Mouse (Mus musculus): ENCODE measurements around the gene Fibp. TPM values are rescaled to one million over a fixed set of nuclear protein-coding genes. Genes with fewer than 3 reads are reported as not detected.

The Fibp gene
- total and polyA plus RNA-seq, 3 experiments: 21.9 to 63.5 TPM; not detected in 1

DNA sequence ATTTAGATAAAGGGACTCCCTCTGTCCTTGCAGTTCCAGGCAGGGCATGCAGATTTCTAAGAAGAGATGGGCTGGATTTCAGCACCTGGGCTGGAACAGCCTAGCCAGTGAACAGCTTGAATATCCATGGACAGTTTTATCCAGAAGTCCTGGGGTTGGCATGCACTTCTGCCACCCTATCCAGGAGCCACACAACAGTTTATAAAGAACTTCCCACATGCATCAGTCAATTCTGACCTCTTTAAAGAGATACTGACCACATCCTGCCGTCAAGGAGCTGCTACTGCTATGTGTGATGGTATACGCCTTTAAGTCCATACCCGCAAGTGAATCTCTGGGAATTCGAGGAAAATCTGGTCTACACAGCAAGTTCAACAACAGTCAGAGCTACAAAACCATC is 31.2 kb upstream of the Fibp start:
- Histone ChIP-seq H3K79me2 (ENCODE audit: control insufficient read depth, insufficient read depth, low read length, poor library complexity) (peaks cover 17% of the 10 kb centered on the region), H3K27ac (ENCODE audit: control insufficient read depth, low read depth, low read length) (no peak overlapping the region), H3K4me1 (ENCODE audit: control insufficient read depth in 1 of 2, insufficient read depth in 2 of 2, low read length in 2 of 2) (peaks cover 5 to 21% of the 10 kb centered on the region in 2 experiments), H3K36me3 (ENCODE audit: control insufficient read depth in 1 of 2, insufficient read depth in 2 of 2, low read length in 2 of 2) (peaks cover 0 to 9% of the 10 kb centered on the region in 2 experiments; a peak in 2 of 4 replicates), H3K9me3 (replicated peaks; ENCODE audit: insufficient read depth, low read length) (no peaks in the 10 kb centered on the region), H3K4me3 (ENCODE audit: control insufficient read depth in 1 of 2, insufficient read depth in 1 of 2, low read depth in 2 of 2, low read length in 2 of 2) (no peak overlapping the region), H3K9ac (ENCODE audit: control insufficient read depth, low read depth, low read length, poor library complexity, severe bottlenecking) (no peak overlapping the region), H3K27me3 (ENCODE audit: control insufficient read depth in 1 of 2, insufficient read depth in 2 of 2, low read length in 2 of 2) (no peaks in the 10 kb centered on the region)
- DNase-seq (ENCODE audit: low read depth, low spot score): no peak
- TF ChIP-seq E2F4 (IDR thresholded peaks at IDR 0.05; ENCODE audit: borderline replicate concordance, low read depth, low read length) (no peak), MXI1 (IDR thresholded peaks at IDR 0.05; ENCODE audit: low read depth, low read length) (no peak), ETS1 (IDR thresholded peaks at IDR 0.05; ENCODE audit: low read depth, low read length) (no peak), MAX (IDR thresholded peaks at IDR 0.05; ENCODE audit: low read length) (no peak), UBTF (IDR thresholded peaks at IDR 0.05; ENCODE audit: borderline replicate concordance, insufficient read depth, low read depth, low read length) (no peak), POLR2A (IDR thresholded peaks at IDR 0.05; ENCODE audit: control insufficient read depth in 1 of 2, insufficient read depth in 1 of 2, low read depth in 1 of 2, low read length in 2 of 2, poor library complexity in 1 of 2) (no peak), CHD2 (IDR thresholded peaks at IDR 0.05; ENCODE audit: low read length) (no peak), TAL1 (IDR thresholded peaks at IDR 0.05; ENCODE audit: low read length) (no peak), ZNF384 (IDR thresholded peaks at IDR 0.05; ENCODE audit: low read depth, low read length) (no peak), BHLHE40 (IDR thresholded peaks at IDR 0.05; ENCODE audit: borderline replicate concordance, low read depth, low read length) (no peak), GATA1 (IDR thresholded peaks at IDR 0.05; ENCODE audit: low read depth, low read length) (no peak), GABPA (IDR thresholded peaks at IDR 0.05; ENCODE audit: low read depth, low read length) (no peak)

DNA sequence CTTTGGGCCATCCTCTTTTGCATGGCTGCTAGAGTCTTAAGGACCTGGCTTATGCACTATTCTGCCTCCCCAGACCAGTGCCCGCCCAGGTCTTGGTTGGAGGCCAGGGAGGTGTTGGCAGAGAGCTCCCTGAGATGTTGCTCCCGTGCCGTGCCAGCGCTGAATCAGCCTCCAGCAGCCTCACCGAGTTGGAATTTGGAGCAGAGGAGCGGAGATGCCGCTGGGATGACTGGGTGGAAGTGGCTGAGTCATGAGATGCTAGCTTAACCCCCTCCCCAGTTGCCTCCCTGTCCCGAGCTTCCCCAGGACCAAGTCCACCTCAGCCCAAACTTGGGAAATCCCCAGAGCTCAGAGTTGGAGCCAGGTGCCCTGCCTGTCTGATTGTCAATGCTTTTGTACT is 30.6 kb upstream of the Fibp start:
- no peak for DNase-seq (ENCODE audit: low read depth, low spot score)
- Histone ChIP-seq H3K4me3 (ENCODE audit: control insufficient read depth in 1 of 2, insufficient read depth in 1 of 2, low read depth in 2 of 2, low read length in 2 of 2) (no peak overlapping the region), H3K4me1 (ENCODE audit: control insufficient read depth in 1 of 2, insufficient read depth in 2 of 2, low read length in 2 of 2) (peaks cover 5 to 23% of the 10 kb centered on the region in 2 experiments), H3K36me3 (ENCODE audit: control insufficient read depth in 1 of 2, insufficient read depth in 2 of 2, low read length in 2 of 2) (peaks cover 0 to 9% of the 10 kb centered on the region in 2 experiments; a peak in 2 of 4 replicates), H3K9ac (ENCODE audit: control insufficient read depth, low read depth, low read length, poor library complexity, severe bottlenecking) (no peak overlapping the region), H3K27ac (ENCODE audit: control insufficient read depth, low read depth, low read length) (no peak overlapping the region), H3K27me3 (ENCODE audit: control insufficient read depth in 1 of 2, insufficient read depth in 2 of 2, low read length in 2 of 2) (no peaks in the 10 kb centered on the region), H3K79me2 (ENCODE audit: control insufficient read depth, insufficient read depth, low read length, poor library complexity) (peaks cover 14% of the 10 kb centered on the region), H3K9me3 (replicated peaks; ENCODE audit: insufficient read depth, low read length) (no peaks in the 10 kb centered on the region)
- no peak for TF ChIP-seq JUND (IDR thresholded peaks at IDR 0.05; ENCODE audit: low read depth, low read length)
- TF ChIP-seq ETS1 (IDR thresholded peaks at IDR 0.05; ENCODE audit: low read depth, low read length): no peak
- no peak for TF ChIP-seq TAL1 (IDR thresholded peaks at IDR 0.05; ENCODE audit: low read length)
- no peak for TF ChIP-seq RCOR1 (IDR thresholded peaks at IDR 0.05; ENCODE audit: low read depth, low read length)
- TF ChIP-seq ELF1 (IDR thresholded peaks at IDR 0.05; ENCODE audit: low read depth, low read length): no peak
- no peak for TF ChIP-seq MXI1 (IDR thresholded peaks at IDR 0.05; ENCODE audit: low read depth, low read length)
- no peak for TF ChIP-seq MYB (IDR thresholded peaks at IDR 0.05; ENCODE audit: low read depth, low read length)
- no peak for TF ChIP-seq E2F4 (IDR thresholded peaks at IDR 0.05; ENCODE audit: borderline replicate concordance, low read depth, low read length)
